Mouse (Mus musculus): ENCODE results near the gene Arl15. TPM values are rescaled to one million over a fixed set of nuclear protein-coding genes. Genes with fewer than 3 reads are reported as not detected.

Gene Arl15
- total and polyA plus RNA-seq, 3 experiments, result 3.2 to 9.6 (median 9.1) TPM

DNA sequence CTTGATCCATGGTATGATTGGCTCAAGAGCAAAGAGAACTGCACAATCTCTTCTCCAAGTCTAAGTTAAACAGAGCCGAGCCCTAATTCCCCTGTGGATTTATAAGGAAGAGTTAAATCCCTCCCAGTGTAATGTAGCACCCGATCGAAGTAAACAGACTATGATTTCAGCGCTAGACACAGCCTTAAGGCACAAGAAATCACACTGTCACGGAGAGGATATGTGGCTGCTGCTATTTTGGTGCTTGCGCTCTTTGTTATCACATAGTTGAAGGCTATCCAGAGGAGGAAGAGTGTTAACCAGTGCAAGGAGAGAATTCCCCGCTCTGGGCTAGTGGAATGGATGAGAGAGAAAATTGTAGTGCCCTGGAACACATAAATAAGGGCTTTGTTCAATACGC lies 223.6 kb downstream of the Arl15 start:
- Histone ChIP-seq H3K27ac (peak overlapping the region; percentile 78), H3K27me3 (ENCODE audit: control insufficient read depth, insufficient read depth, low read length) (no peaks in the 10 kb centered on the region), H3K4me3 (peak overlapping the region; percentile 27; the same call in 1 of the 2 replicates), H3K36me3 (ENCODE audit: control insufficient read depth, insufficient read depth, low read length) (peaks cover 4% of the 10 kb centered on the region), H3K79me2 (replicated peaks; ENCODE audit: control insufficient read depth, insufficient read depth, low read length) (no peaks in the 10 kb centered on the region), H3K9ac (ENCODE audit: low read depth, low read length) (no peak overlapping the region), H3K4me1 (ENCODE audit: control insufficient read depth, insufficient read depth, low read length) (no peaks in the 10 kb centered on the region; the same call in none of the 2 replicates)
- TF ChIP-seq POLR2A (IDR thresholded peaks at IDR 0.05; ENCODE audit: insufficient read depth, low read depth, low read length), result no peak
- DNase-seq, result peak in 1 of 2 experiments; percentile 22
- WGBS, result 37% methylated on average over 8 of the region's 8 CpGs
- intact Hi-C loops (cut with DNase I), result no loop called here

DNA sequence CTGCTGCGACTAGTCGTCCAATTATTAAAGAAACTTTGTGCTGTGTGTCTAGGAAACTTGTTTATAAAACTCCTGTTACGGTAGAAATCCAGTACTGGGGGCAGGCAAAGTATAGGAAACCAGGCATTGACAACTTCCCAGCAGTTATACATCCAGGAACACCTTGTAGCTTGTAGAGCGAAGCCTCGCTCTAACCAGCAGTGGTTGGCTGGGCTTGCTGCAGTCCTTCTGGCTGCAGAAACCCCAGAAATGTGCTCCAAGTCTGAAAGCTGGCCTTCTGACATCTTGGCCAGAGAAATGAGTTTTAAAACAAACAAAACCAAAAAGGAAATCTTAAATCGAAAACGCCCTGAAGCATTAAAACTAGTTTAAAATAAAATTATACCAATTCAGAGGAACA lies 229.2 kb downstream of the Arl15 start:
- H3K36me3 ChIP-seq (ENCODE audit: control insufficient read depth, insufficient read depth, low read length), result no peaks in the 10 kb centered on the region
- peak in 1 of 2 experiments; percentile 13 for DNase-seq
- no peaks in the 10 kb centered on the region for H3K79me2 ChIP-seq (replicated peaks; ENCODE audit: control insufficient read depth, insufficient read depth, low read length)
- peaks cover 2% of the 10 kb centered on the region for H3K4me1 ChIP-seq (ENCODE audit: control insufficient read depth, insufficient read depth, low read length)
- H3K27me3 ChIP-seq (ENCODE audit: control insufficient read depth, insufficient read depth, low read length), result no peaks in the 10 kb centered on the region
- H3K27ac ChIP-seq, result no peak overlapping the region
- intact Hi-C loops (cut with DNase I), result no loop called here
- no peak overlapping the region for H3K4me3 ChIP-seq
- no peak for TF ChIP-seq CTCF (IDR thresholded peaks at IDR 0.05)
- TF ChIP-seq EP300 (IDR thresholded peaks at IDR 0.05; ENCODE audit: insufficient read depth, low read depth, low read length), result no peak
- no peak for TF ChIP-seq POLR2A (IDR thresholded peaks at IDR 0.05; ENCODE audit: insufficient read depth, low read depth, low read length)
- 86% methylated on average over 7 of the region's 7 CpGs for WGBS
- no peak overlapping the region for H3K9ac ChIP-seq (ENCODE audit: low read depth, low read length)

DNA sequence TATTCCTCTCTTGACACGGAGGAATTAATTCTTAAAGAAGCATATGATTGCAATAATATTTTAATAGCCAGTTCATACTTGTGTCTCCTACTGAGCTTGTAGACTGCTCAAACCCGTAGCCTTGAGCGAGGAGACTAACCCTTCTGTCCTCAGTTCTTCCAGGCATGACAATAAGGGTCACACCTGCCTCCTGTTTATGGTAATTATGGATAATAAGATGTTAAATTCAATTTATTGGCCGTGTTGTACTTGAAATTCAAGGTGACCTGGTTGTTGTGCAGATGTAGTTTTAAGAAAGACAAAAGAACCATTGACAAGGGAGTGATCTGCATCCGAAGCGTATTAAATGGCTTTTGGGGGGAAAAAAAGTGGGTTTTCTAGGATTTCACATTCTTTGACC lies 232.0 kb downstream of the Arl15 start:
- intact Hi-C loops (cut with DNase I), result no loop called here
- Histone ChIP-seq H3K9ac (ENCODE audit: low read depth, low read length) (no peak overlapping the region), H3K79me2 (replicated peaks; ENCODE audit: control insufficient read depth, insufficient read depth, low read length) (no peaks in the 10 kb centered on the region), H3K4me1 (ENCODE audit: control insufficient read depth, insufficient read depth, low read length) (peaks cover 2% of the 10 kb centered on the region), H3K27ac (no peak overlapping the region), H3K4me3 (no peak overlapping the region), H3K36me3 (ENCODE audit: control insufficient read depth, insufficient read depth, low read length) (no peaks in the 10 kb centered on the region), H3K27me3 (ENCODE audit: control insufficient read depth, insufficient read depth, low read length) (no peaks in the 10 kb centered on the region)
- TF ChIP-seq CTCF (IDR thresholded peaks at IDR 0.05) (no peak), EP300 (IDR thresholded peaks at IDR 0.05; ENCODE audit: insufficient read depth, low read depth, low read length) (no peak), POLR2A (IDR thresholded peaks at IDR 0.05; ENCODE audit: insufficient read depth, low read depth, low read length) (no peak)
- WGBS, result 90% methylated on average over 6 of the region's 6 CpGs
- no peak for DNase-seq

DNA sequence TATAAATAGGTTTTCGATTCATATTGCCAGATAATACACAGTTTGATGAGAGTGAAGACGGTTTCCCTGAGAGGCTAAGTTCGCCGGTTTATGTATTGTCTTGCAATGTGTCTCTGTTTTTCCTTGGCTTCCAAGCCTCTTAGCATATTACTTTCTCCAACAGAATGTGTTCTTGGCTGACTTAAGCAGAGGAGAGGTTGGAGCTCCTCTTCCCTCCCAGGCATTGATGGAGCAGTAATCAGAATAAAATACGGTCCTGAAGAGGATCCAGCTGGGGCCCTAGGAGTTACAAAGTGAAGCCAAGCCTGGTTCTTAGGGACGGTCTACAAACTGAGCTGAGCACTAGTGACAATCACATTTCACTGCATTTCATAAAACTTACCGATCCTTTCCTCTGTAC lies 232.4 kb downstream of the Arl15 start:
- H3K79me2 ChIP-seq (replicated peaks; ENCODE audit: control insufficient read depth, insufficient read depth, low read length), result no peaks in the 10 kb centered on the region
- H3K9ac ChIP-seq (ENCODE audit: low read depth, low read length), result no peak overlapping the region
- DNase-seq, result no peak
- H3K36me3 ChIP-seq (ENCODE audit: control insufficient read depth, insufficient read depth, low read length), result no peaks in the 10 kb centered on the region
- H3K4me3 ChIP-seq, result no peak overlapping the region
- TF ChIP-seq EP300 (IDR thresholded peaks at IDR 0.05; ENCODE audit: insufficient read depth, low read depth, low read length), result no peak
- TF ChIP-seq CTCF (IDR thresholded peaks at IDR 0.05), result no peak
- TF ChIP-seq POLR2A (IDR thresholded peaks at IDR 0.05; ENCODE audit: insufficient read depth, low read depth, low read length), result no peak
- no peak overlapping the region for H3K27ac ChIP-seq
- H3K4me1 ChIP-seq (ENCODE audit: control insufficient read depth, insufficient read depth, low read length), result peaks cover 2% of the 10 kb centered on the region
- WGBS, result 81% methylated on average over 7 of the region's 7 CpGs
- intact Hi-C loops (cut with DNase I), result no loop called here
- H3K27me3 ChIP-seq (ENCODE audit: control insufficient read depth, insufficient read depth, low read length), result no peaks in the 10 kb centered on the region

DNA sequence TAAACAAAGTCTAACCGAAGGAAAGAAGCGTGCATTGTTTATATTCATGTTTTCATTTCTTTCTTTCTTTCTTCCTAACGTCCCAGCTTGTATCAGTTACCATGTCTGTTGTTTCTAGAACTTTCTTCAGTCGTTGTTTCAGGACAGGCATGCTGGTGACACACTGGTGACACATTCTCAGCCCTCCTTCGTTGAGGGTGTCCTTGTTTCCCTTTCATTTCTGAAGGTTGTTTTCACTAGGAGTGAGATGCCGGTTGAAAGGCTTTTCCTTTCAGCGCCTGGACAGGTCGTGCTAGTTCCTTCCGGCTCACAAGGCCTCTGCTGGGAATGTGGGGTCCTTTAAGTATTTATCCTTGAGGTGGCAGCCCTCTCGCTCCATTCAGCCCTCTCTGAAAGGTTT lies 253.8 kb downstream of the Arl15 start:
- intact Hi-C loops (cut with DNase I), result no loop called here
- Histone ChIP-seq H3K36me3 (ENCODE audit: control insufficient read depth, insufficient read depth, low read length) (no peaks in the 10 kb centered on the region), H3K9ac (ENCODE audit: low read depth, low read length) (no peak overlapping the region), H3K4me1 (ENCODE audit: control insufficient read depth, insufficient read depth, low read length) (peaks cover 1% of the 10 kb centered on the region; the same call in 1 of the 2 replicates), H3K27me3 (ENCODE audit: control insufficient read depth, insufficient read depth, low read length) (no peaks in the 10 kb centered on the region), H3K27ac (no peak overlapping the region), H3K79me2 (replicated peaks; ENCODE audit: control insufficient read depth, insufficient read depth, low read length) (no peaks in the 10 kb centered on the region), H3K4me3 (no peak overlapping the region)
- no peak for DNase-seq
- TF ChIP-seq POLR2A (IDR thresholded peaks at IDR 0.05; ENCODE audit: insufficient read depth, low read depth, low read length) (no peak), CTCF (IDR thresholded peaks at IDR 0.05) (no peak), EP300 (IDR thresholded peaks at IDR 0.05; ENCODE audit: insufficient read depth, low read depth, low read length) (no peak)
- 52% methylated on average over 10 of the region's 10 CpGs for WGBS

DNA sequence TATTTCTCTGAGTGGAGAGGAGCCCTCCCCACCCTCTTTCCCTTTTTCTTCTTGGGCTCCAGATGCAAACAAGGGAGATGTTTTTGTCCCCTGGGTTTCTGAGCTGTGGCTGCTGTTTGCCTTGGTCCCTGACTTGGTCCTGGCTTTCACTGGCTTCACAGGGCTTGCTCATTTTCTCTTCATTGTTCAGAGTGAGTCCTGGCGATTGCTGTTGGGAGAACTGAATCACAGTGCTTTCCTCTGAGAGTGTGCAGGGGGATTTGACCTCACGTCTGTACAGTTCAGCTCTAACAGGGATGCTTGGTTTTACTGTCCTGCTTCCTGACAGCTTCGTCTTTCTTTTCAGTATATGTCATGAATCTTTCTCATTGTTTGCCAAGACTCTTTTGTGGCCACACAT lies 254.4 kb downstream of the Arl15 start:
- Histone ChIP-seq H3K27me3 (ENCODE audit: control insufficient read depth, insufficient read depth, low read length) (no peaks in the 10 kb centered on the region), H3K4me3 (no peak overlapping the region), H3K4me1 (ENCODE audit: control insufficient read depth, insufficient read depth, low read length) (peaks cover 1% of the 10 kb centered on the region; the same call in 1 of the 2 replicates), H3K27ac (no peak overlapping the region), H3K36me3 (ENCODE audit: control insufficient read depth, insufficient read depth, low read length) (no peaks in the 10 kb centered on the region), H3K79me2 (replicated peaks; ENCODE audit: control insufficient read depth, insufficient read depth, low read length) (no peaks in the 10 kb centered on the region), H3K9ac (ENCODE audit: low read depth, low read length) (no peak overlapping the region)
- intact Hi-C loops (cut with DNase I), result no loop called here
- DNase-seq, result no peak
- 74% methylated on average over 3 of the region's 3 CpGs for WGBS
- TF ChIP-seq CTCF (IDR thresholded peaks at IDR 0.05), result no peak
- no peak for TF ChIP-seq POLR2A (IDR thresholded peaks at IDR 0.05; ENCODE audit: insufficient read depth, low read depth, low read length)
- no peak for TF ChIP-seq EP300 (IDR thresholded peaks at IDR 0.05; ENCODE audit: insufficient read depth, low read depth, low read length)

Data from heart, adult 2 months (tissue).